Mouse (Mus musculus): ENCODE measurements around the gene Gnat2.

Gnat2 gene

DNA sequence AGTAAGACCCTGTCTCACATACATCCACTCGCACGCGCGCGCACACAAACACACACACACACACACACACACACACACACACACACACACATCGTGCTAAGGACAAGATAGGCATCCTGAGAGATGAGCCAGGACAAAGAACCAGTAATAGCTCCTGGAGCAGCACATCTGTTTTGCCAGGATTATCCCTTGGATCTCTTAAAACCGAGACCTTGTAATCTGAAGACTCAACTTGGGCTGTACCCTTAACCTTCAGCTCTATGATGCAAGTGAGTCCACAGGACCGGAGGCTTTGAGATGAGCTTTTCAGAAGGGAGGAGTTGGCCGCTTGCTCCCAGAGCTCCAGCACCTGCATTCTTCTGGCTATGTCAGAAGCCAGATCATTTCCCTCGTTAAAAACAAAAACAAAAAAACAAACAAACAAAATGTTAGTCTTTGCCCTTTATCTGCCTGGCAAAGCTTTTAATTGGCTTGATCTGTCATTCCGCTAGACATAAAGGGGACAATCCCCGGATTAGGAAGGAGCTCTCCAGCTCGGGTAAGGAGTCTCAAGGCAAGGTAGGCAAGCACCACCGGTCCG is at the start of gene Gnat2:
Gene Gnat2, plus strand, starts transcription at position 254 of the 580 bp plus-strand sequence.
- no peak for DNase-seq

DNA sequence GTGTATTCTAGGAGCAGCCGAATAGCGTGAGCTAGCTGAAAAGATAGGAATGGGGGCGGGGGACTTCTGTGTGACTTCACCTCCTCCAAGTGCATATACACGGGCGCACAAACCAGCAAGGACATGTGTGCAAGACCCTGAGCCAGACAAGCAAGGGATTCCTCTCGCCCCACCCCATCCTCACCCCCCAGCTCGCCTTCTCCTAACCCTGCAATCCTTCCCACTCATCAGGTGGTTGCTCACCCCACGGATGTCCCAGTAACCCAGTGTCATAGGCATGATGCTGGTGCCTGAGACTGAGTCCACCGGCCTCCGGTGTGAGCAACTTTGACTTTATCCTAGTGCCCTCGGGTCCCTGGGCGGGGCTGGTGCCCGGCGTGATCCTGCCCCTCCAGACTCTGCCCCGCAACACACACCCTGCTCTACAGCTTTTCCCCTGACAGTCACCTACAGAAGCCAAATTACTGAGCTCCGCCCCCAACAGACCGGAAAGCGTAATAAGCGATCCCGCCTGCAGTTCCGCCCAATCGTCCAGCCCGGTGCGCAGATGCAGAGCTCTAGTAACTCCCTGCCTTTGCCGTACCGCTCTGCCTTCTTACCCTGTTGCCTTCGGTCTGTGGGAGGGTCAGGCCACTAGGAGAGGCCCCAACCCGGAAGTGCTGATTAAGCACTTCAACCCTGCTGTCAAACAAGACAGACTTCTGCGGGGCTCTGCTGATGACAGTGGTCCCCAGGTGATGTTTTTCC is 48.0 kb upstream of the Gnat2 start, which contains the start of gene Gstm4:
Gene Gstm4, minus strand, starts transcription at position 501 of the 747 bp plus-strand sequence.
- peak; percentile 86 for DNase-seq

DNA sequence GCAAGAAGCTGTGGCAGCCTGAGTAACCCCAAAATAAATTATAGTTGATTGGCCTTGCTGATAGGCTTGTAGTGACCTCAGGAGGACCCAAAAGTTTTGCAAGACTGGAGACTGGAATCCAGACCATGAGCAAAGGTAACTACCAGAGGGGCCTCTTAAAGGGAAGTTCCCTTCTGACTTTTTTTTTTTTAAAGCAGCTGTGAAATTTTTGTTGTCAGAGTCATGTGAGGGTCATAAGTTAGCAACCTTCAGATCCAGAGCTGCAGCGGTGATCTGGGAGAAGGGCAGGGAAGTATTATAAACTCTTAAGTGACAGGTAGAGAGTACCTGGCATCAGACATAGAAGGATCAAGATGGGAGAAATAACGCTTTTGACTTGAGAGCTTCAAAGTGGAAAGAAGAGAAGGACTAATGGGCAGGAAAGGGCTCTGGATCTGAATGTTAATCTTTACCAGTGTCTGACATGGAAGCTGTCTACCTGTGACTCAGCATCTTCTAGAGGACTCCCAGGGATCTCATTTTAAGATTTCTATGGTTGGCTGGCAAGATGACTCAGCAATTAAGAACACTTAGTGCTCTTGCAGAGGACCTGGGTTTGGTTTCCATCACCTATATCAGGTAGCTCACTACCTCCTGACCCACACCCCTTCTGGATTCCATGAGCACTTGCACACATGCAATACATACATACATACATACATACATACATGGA is 45.5 kb upstream of the Gnat2 start:
- no peak for DNase-seq

DNA sequence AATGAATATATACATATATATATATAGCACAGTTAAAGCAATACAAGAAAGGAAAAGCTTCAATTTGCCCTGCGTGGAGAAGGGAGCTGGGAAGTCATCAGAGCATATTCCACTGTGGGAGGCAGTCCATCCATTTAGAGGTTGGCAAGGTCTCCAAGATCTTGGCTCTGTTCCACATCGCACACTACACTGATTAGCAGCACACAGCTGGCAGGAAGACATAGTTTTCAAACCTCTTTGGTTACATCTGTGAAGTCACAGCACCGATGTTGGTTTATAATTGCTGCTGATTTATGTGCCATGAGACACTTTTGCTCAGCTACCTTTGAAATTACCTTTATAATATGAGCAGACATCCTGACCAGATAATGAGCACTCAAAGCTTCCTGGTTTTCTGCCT is 44.3 kb upstream of the Gnat2 start:
- DNase-seq, result no peak

DNA sequence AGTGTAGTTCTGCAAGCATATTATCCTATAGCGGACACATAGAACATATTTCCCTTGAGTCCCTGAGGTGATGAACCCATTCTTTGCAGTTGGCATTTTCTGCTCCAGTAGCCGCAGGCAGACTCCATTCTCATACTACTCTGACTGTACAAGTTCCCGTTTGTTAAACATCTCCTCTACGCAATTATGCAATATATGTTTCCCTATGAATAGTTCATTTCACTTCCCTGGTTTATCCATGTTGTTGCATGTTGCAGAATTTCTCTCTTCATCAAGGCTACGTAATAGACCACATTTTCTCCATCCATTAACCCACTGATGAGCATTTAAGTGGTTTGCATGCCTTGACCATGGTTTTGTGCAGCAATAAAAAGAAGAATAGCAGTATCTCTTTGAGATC is 42.1 kb upstream of the Gnat2 start:
- no peak for DNase-seq

DNA sequence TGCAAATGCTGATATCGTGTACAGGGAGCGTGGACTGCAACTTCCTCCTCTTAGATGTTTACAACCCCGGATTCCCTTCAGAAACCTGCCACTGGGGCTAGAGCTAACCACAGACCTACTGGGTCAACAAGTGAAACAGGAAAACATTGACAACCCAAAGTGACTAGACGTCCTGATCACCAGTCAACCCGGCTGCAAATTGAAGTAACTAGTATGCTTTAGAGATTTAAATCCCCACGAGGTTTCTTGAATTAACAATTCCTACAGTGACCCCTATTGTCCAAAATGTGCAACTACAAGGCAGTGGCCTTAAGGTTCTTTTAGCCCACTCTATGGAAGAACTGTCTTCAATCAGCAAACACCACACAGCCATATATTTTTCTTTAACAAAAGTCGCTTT is 31.2 kb upstream of the Gnat2 start:
- peak; percentile 76 for DNase-seq

DNA sequence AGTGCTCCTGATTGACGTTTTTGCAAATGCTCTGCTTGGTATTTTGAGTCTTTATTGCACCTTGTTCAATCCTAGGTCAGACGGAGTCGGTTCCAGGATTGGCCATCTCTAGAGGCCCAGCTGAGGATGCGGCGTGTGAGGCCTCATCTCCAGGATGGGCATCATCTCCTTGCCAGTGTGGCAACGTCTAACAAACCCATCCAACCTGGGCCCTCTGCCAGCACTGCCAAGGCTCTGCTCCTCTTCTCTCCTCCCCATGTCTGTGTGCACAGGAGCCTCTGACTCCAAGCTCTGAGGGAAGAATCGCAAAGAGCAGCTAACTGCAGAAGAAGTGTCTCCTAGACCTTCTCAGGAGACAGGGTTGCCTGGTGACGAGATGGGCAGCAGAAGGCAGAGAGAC is 29.9 kb upstream of the Gnat2 start:
- no peak for DNase-seq

DNA sequence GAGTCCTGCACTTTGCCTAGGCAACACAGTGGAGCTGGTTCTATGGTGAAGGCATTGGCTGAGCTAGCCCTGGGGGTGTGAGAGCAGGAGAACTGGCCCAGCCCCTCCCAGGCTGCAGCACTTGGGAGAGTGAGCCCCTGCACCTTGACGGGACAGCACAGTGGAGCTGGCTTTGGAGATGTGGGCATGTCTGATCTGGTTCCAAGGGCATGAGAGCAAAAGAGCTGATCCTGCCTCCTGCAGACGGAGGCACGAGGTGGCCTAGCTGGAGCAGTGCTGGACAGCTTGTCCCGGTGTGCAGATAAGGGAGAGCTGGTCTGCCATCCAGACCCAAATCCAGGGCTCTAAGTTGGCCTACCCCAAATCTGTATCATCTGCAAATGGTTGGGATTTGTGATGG is 27.9 kb upstream of the Gnat2 start:
- no peak for DNase-seq

DNA sequence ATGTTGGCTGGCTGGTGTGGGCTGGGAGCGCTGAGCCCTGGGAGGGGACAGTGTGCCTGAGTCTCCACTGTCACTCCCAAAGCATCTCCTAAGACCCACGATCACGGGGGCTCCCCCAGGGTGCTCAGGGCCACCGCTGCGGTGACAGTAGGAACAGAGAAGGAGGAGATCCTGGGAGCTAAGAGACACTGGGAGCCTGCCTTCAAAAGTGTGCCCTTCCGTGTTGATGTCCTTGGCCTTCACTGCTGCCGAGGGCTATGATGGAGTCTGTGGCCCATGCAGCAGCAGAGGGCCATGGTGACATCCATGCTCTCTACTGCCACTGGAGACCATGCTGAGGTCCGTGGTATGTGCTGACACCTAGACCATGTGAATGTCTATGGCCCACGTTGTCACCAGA is 27.0 kb upstream of the Gnat2 start:
- no peak for DNase-seq

DNA sequence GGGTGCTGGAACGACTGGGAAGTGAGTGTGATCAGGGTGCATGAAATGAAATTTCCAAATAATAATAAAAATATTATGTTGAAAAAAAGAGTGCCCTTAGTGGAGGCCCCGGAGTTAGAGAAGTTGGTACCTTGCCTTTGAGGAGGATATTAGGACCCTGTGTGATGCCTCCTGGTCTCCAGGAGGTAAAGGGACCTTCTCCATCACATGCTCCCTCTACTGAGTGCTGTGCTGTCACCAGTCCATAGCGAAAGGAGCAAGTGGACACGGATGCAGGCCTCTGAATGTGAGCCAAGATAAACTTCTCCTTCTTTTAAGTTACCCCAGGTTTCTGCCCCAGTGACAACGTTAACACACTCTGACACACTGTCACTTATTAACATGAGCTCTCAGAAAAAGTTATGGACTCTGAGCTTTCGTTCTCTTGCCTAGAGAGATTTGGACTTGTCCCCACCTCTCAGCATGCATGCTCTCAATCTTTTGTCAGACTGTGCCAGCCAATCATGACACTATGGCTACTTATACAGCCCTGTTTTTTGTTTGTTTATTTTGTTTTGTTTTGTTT is 25.1 kb upstream of the Gnat2 start:
- no peak for DNase-seq

DNA sequence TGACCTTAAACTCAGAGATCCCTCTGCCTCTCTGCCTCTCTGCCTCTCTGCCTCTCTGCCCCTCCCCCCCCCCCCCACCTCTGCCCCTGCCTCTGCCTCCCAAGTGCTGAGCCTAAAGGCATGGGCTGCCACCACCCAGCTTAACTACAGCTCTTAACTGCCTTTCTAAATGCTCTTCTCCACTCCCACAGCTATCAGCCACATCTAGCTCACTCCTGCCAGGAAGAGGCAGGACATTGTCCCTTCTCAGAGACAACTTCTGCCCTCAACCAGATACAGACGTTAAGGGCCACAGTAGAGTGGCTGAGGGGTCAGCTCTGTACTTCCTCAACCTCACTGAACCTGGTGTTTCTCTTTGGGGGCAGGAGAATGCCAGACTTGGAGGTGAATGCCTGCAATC is 23.8 kb upstream of the Gnat2 start:
- DNase-seq, result no peak

DNA sequence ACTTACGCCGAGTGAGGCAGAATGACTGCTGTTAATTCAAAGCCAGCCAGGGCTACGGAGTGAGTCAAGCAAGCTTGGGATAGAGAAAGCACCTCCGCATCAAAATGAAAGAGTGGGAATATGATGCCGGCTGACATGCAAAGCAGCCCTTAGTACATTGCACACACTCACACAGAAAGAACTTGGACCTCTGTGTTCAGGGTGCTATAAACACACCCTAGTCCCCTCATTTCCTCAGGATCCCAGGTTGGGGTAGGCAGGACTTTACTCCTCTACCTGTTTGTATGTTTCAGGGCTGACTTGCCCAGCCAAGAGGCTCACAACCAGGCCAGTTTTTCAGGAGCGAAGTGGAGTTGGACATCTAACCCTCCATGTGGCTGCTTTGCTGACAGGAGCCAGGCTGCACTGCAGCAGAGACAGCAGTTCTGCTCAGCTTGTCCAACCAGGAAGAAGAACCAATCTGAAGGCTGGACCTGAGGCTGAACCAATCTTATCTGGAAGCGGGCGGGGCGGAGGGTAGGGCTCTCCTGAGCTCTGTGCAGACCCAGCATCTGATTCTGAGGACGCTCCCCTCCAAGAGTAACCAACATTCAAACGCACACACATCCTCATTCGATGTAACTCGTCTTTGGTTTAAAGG is 23.2 kb upstream of the Gnat2 start:
- peak; percentile 22 for DNase-seq

DNA sequence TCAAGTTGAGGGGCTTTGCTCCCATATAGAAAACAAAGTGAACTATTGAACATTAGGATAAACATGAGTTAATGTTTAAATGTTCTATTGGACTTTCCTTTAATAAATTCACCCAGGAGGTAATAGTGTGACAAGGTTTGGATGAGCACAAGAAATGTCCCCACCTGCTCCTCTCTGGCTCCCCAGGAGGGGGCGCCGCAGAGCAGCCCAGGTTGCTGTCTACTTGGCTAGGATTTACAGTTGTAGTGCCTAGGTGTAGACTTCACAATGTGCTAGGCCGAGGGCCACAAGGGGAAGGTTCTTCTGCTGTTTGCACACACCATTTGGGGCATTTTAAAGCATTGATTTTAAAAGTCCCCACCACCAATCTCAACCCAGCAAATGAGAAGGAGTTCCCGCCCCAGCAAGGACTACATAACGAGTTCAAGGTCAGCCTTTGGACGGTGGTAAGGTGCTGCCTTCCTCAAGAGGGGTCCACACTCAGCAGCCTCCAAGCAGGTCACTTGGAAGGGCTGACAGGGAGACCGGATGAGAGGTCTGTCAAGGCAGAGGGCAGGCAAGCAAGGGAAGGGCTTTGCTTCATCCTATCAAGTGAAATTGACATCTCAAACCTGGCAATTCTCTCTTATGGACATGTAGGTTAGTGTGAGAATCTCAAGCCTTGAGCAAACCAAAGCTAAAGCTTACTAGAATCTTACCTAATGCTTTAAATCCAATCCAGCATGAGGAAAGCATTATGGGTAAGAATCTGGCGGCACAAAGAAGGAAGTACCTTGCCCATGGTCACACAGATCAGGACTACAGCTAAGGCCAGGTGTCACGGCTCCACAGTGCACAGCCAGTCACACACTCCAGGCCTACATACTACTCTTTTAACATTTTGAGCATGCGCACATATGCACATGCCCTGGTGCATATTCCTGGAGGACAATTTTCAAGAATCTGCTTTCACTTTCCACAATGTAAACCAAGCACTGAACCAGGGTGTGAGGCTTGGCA is 22.0 kb upstream of the Gnat2 start:
- DNase-seq, result peak; percentile 75

DNA sequence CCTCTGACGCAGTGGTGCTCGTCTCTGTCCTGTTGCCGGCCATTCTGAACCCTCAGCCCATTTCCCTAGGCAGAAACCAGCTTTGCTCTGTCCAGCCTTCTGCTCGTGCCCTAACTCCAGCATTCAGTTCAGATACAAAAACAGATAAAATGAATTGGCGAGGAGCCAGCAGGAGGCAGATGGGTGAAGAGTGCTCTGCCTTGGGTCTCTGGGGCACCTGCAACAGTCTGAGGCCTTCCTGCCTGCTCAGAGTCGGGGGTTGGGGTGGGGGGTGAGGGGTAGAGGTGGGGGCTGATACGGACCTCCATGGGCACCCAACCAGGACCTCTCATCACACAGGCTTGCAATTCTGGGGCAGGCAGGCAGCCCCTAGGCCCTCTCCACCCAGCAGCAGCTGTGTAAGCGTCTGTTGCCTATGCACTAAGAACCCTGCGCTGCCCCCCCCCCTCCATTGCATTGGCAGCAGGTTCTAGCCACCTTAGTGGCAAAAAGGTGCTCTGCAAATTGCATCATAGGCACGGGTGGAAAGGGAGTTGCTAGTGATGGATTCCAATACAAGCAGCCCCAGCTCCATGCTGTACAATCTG is 19.5 kb upstream of the Gnat2 start:
- DNase-seq, result no peak

DNA sequence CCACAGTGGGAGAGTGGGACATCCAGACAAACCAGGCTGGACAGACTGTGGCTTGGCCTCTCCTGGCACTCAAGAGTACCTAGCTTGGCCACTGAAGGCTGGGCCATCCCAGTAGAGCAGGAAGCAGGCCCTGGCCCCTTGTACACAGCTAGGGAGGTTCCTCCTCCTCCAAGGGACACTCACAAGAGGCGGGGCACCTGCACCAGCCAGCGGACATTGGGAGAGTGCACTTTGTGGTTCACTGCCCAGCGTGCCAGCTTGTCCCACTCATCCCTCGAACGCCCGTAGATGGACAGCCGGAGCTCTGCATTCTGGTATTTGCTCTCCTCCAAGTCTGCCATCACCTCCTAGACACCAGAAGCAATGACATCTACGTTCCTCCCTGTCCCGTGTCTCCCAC is 15.8 kb upstream of the Gnat2 start:
- no peak for DNase-seq

DNA sequence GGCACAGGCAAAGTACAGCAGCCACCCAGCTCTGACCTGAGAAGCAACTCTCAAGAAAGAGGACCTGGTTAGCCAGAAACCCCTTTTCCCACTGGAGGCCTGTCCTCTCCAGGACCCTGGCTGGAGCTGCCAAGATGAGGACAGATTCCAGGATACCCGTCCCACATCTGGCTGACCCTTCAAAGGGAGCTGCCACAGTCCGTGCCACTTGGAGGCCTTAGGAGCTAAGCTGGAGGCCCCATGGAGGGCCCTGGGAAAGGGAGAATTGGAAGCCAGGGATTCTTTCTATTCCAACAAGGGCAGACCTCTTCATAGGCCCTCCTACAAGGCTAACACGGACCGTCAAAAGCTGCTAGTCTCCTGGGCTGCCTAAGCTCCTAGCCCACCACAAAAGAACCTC is 10.9 kb upstream of the Gnat2 start:
- no peak for DNase-seq

DNA sequence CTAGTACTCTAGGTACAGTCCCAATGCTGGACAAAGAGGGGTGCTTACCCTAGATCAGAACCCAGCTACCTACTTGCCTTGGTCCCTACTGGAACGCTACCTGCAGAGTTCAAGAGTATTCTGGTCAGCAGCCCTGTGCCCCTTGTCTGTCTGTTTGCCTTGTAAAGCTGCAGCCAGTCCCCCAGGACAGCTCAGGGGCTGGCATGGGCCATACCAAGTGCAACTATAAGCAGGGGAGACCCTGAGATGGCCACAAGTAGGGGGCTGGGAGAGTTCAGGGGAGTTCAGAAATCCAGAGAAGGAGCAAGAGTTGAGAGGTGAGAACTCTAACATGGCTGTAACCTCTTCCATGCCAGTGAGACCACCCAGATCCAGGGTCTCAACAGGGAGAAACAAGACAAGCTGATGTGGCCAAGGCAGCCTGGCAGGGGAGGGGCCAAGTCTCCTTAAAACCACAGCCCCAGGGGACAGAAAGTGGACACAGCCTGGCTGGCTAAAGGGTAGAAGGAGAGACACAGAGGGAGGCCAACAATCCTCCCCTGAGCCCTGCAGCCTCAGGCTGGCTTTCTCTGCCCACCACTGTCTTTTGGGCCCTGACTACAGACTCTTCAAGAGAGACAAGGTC is 10.2 kb upstream of the Gnat2 start:
- DNase-seq, result no peak

DNA sequence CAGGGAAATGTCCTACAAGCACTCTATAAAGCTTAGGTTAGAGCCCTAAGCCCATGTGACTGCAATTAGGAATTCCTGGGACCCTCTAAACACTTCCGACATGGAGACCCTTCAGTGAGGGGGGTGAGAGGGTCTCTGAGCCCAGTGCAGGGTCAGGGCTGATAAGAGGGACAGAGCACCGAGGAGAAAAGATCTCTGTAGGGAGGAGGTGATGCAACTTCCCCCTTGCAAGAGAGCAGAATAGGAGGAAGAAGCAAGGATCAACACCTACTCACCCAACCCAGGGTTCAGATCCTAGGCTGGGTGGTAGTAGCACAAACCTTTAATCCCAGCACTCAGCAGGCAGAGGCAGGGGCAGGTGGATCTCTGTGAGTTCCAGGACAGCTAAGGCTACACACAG is 9.4 kb upstream of the Gnat2 start:
- DNase-seq, result no peak

DNA sequence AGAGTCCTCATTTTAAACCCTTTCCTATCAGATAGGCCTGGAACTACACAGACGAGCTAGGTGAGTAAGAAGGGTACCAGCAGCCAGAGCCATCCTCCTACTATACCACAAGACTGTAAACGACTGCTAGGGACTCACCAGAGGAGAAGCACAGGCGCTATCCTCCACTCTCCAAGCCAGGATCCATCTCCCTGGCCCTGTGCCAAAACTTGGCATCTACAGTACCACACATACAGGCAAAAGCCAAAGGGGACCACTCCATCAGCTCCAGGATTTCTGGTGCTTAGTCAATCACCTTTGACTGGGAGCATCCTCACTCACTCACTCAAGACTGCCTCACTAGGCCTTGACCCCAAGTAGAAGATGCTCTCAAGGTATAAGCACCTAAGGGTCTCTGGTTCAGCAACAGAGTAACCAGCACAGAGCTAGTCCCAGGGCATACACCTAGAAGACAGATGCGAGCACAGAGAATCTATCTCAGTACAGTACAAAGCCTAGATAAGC is 8.6 kb upstream of the Gnat2 start:
- no peak for DNase-seq

DNA sequence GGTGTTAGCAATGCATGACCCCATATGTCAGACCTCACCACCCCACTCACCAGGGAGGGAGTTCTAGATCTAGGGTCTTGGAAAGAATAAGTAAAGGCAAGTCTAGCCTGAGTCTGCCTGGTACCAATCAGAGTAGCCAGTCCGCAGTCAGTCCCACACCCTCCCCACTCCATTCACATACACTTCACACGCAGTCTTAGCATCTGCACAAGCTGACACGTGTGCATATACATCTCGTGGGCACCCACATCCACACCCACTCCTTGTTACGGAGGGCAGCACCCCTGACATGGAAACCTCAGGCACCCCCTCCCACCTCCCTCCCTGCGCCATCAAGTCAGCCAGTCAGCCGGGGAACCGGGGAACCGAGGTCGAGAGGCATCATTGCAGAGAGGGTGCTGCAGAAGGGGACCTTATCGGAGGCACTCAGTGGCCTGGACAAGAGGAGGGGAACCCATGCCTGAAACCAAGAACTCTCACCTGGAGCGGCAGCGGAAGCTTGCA is 7.8 kb upstream of the Gnat2 start:
- DNase-seq, result no peak

DNA sequence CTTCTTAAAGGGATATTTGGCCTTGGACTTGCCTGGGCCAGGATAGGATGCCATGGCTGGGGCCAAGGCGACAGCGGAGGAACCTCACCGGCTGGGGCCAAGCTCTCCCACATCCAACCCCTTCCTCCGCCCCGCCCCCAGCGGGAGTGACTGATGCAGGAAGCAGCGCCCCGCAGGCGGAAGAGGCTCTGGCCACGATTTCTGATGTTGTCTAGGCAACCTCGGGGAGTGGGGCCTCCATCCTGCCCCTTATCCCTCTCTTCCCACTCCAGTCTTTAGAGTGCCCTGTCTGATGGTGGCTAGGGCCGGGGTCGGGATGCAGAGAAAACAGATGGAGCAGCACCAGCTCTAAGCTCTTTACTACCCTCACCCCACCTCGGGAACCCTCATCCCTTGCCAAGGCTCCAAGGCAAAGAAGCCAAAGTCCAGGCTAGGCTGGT is 7.3 kb upstream of the Gnat2 start:
- DNase-seq, result peak; percentile 95
